Mouse (Mus musculus) embryo, embryonic 11.5 days (tissue): ENCODE measurements around the gene Ngfr.

Experiments
- DNase-seq: peaks from one replicate; pipeline ENCODE4 v3.0.0-alpha.2; 2012; ENCODE audit warnings: low read depth, low spot score

Gene Ngfr

GRCm38 (mm10) chr11:95520456-95521072, 67.0 kb downstream of the Ngfr start:
- peak; percentile 76 for DNase-seq

- DNase-seq = no peak
These were observed 67.5 kb downstream of the Ngfr start for GRCm38 (mm10) chr11:95519996-95520395.

GRCm38 (mm10) chr11:95519299-95519698, 68.2 kb downstream of the Ngfr start:
- DNase-seq = no peak
